Mouse (Mus musculus) left cerebral cortex, postnatal 14 days (tissue): ENCODE measurements at regions not wholly inside any gene's neighbourhood (a gene's known extent, or its start where the extent isn't known, plus 50 kb on each side); places are given as distances from the start of the nearest gene placed in this dataset.

ENCODE experiments used
- DNase-seq, 2 experiments: peaks; one replicate each; pipeline ENCODE4 v3.0.0; 2021 to 2022; ENCODE audit warnings: low spot score in 2 of 2, mixed read lengths in 1 of 2
- intact Hi-C: fragments of 180-260 bp; cut with DNase I; formaldehyde crosslinking; loops from one replicate; pipeline ENCODE4 v1.15.1; 2025

- peak in 1 of 2 experiments; percentile 47 for DNase-seq
- intact Hi-C loops, result no loop called here
These were observed 786.2 kb downstream of the Slc16a7 start for GRCm38 (mm10) chr10:124603061-124603460.

GRCm38 (mm10) chr10:124570746-124571145 lies 818.5 kb downstream of the Slc16a7 start:
- intact Hi-C loops, result no loop called here
- peak; percentile 32 to 69 for DNase-seq

GRCm38 (mm10) chr10:124563626-124564025 lies 825.6 kb downstream of the Slc16a7 start:
- intact Hi-C loops, result no loop called here
- no peak for DNase-seq

DNA sequence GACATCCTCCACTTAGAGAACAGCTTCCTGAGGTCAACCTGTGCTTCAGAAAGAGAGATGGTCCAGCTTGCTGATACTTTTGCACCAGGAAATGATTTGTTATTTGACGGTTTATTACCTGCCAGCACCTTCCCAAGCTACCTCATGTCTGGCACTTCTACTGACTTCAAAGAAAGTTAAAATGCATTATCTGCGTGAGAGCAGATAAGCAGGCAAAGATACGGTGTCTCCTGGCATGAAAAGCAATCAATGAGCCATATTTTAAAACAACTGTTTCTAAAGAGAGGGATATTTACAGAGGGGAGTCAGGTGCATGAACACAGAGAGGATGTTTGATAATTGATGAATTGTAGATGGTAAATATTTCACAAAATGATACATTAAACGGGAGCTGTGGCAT lies 861.1 kb downstream of the Slc16a7 start:
- no peak for DNase-seq
- intact Hi-C loops, result no loop called here
